Mouse (Mus musculus): ENCODE results near the gene 1110008P14Rik.
"Not testable (repeated sequence)": the region's sequence is repeated elsewhere in the genome, so short reads cannot be mapped to it uniquely, and the experiment has no call there.

1110008P14Rik gene

DNA sequence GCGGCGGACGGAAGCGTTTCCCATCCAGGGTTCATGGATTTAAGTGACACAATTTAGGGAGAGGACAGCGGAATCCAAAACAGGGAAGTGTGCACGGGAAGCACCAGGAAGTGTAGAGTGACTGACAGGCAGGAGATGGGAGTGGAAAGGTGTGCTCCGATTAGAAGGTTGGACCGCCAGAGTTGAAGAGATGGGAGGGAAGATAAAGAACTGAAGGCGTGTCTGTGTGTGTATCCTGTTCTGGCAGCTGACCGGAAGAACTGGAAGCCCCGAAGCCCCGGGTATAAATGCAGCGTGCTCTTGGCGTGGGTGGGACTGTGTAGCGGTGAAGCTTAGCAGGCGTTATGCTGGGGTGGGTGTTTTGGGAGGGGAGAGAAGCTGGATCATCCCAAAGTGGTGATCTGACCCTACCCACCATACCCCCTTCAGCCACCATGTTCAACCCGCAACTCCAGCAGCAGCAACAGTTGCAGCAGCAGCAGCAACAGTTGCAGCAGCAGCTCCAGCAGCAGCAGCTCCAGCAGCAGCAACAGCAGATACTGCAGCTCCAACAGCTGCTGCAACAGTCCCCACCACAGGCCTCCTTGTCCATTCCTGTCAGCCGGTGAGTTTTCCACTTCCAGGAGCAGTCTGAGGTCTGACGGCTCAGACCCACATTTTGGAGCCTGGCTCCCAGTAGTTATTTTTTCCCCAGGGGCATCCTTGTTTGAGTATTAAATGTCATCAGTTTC lies 18.2 kb downstream of the 1110008P14Rik start:
- peak; percentile 50 for DNase-seq (ENCODE audit: low read depth, low spot score)

DNA sequence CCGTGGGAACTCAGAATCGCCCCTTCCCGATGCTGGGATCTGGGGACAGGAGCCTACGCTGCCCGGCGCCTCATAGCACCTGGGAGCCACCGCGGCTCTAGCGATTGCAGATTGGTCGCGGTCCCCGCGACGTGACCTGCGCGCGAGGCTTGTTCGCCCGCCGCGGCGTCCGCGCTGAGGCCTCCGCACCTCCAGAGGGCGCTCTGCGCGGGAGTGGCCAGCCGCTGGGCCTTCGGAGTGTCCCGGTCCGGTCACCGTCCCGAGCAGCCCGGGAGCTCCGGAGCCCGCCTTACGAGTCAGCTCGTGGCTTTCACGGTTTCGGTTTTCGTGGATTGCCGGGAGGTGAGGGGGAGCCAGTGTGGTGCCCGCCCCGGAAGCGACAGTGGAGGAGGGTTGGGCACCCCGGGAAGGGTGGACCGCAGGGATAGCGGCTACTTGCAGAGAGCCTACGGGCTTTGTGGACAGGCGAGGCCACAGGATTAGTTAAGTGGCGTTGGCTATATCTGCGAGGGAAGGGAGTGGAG lies 18.9 kb downstream of the 1110008P14Rik start:
- DNase-seq (ENCODE audit: low read depth, low spot score) = peak; percentile 82

DNA sequence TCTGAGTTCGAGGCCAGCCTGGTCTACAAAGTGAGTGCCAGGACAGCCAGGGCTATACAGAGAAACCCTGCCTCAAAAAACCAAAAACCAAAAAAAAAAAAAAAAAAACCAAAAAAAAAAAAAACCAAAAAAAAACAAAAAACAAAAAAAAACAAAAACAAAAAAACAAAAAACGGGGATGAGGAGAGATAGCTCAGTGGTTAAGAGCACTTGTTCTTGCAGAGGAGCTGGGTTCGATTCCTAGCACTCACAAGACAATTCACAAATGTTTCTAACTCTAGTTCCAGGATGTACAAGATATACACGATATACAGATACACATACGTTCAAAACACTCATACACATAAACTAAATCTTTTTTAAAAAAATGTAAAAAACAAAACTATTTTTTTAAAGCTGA lies 19.5 kb downstream of the 1110008P14Rik start:
- DNase-seq (ENCODE audit: low read depth, low spot score) = not testable (repeated sequence)

DNA sequence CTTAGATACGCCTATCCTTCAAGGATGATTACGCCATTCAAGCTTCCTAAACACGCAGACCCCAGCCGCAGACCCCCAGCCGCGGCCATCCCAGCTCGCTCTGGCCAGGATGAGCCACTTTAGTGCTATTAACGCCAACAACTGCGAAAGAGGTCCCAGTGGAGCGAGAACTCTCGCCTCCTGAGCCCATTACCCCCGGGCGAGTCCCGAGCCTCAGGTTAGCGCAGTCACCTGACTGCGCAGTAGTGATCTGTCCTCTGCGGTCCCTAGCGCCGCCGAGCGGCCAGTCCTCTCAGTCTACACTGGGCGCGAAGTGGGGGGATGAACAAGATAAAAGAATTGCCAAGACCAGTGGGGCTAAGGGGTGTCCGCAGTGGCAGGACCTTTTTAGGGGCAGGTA lies 20.3 kb downstream of the 1110008P14Rik start:
- DNase-seq (ENCODE audit: low read depth, low spot score) = peak; percentile 67

DNA sequence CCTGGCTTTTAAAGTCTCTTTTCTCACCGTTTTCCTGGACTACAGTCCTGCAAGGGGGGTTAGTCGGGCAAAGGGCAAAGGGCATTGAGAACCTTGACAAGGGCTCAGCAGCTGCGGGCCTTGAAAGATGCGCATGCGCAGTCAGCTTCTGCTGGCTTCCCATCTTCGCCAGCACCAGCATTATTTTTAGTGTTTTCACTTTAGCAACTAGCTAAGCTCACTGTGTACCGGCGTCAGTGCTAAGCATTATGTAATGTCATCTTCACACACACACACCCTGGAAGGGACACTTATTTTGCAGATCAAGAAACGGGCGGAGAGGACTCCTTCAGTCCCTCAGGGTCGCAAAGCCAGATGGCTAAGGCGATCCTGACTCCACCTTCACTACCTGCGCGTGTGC lies 21.0 kb downstream of the 1110008P14Rik start:
- peak; percentile 70 for DNase-seq (ENCODE audit: low read depth, low spot score)

DNA sequence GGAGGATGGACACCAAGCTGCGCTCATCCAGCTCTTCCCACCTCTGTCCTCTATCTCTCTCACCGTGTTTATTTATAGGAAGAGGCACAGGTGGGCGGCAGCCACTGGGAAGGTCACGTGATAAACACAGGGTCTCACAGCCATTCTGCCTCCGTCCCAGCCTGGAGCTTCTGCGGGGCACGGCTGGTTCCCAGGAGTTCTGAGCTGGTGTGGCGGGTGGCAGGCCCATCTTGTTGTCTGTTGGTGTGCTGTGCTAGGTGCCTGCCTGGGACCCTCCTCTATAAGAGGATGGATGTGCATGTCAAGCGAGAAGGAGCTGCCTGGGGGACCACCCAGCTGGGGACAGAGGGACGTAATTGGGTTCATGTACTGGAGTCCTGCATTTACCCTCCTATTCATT lies 23.4 kb downstream of the 1110008P14Rik start:
- no peak for DNase-seq (ENCODE audit: low read depth, low spot score)

DNA sequence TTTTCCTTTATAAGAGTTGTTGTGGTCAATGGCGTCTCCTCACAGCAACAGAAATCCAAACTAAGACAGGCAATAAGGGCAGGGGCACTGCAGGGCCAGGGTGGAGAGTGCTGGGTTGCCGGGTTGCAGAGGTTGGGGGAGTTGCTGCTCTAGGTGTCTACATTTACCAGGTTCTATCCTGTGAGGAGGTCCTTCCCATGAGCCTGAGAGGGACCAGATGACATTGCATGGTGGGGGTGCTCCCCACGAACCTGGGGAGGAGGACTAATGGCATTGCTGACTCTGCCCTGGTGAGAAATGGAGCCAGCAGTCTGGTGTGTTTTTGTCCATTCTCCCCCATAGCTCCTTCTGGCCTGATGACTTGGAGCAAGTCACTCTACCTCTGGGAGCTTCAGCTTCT lies 24.0 kb downstream of the 1110008P14Rik start:
- DNase-seq (ENCODE audit: low read depth, low spot score) = no peak

DNA sequence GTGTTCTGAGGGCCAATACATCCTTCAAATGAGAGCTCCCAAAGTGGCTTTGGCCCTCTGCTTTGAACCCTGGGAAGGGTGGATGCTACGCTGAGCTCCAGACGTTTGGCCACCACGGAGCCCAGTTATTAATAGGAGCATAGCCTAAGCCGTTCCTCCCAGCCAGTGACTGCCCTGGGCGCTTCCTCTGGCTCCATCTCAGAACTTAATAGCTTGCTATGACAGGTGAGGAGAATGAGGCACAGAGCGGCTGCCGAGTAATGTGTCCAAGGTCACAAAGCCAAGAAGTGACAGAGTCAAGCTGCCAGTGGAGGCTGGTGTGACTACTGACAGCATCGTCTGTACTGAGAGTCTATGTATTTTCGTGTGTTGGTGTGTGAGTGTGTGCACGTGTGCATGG lies 25.5 kb downstream of the 1110008P14Rik start:
- DNase-seq (ENCODE audit: low read depth, low spot score) = no peak

DNA sequence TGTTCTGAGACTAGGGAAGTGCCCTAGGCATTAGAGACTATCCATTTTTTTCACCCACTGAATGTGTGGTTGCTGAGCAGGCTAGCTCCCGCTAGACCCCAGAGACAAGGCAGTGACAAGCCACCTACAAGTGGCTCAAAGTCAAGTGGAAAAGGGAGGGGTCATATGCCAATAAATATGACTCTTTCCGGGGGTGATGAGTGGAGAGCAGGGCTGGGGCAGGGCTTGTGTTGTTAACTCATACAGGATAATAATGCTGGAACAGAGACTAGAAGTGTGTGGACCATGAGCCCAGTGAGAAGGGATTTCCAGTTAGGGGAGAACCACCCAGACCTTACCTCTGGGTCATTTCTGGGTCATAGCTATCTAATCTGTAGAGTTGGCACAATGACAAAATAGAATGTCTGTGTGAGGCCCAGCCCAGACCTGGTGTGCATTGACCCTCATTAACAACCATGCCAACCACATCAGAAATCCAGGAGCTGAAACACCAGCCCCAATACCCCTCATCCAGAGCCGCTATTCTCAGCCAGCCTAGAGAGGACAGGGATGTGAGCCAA lies 27.3 kb downstream of the 1110008P14Rik start:
- no peak for DNase-seq (ENCODE audit: low read depth, low spot score)

DNA sequence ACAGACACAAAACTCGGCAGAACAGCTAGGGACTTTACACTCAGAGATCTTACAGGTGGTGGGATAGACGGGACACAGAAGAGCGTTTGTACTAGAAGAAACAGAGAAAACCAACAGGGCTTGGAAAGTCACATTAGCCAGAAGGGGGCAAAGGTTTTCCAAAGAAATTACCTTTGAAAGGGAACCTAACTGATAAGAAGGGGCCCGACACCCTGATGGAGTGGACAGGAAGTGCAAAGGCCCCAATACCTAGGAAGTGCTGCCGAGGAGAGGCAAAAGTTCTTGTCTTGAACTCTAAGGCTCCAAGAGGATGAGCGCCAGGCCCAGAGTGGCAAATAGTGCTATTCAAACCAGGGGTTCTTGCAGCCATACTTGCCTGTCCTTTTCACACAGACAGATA lies 27.9 kb downstream of the 1110008P14Rik start:
- DNase-seq (ENCODE audit: low read depth, low spot score) = no peak

DNA sequence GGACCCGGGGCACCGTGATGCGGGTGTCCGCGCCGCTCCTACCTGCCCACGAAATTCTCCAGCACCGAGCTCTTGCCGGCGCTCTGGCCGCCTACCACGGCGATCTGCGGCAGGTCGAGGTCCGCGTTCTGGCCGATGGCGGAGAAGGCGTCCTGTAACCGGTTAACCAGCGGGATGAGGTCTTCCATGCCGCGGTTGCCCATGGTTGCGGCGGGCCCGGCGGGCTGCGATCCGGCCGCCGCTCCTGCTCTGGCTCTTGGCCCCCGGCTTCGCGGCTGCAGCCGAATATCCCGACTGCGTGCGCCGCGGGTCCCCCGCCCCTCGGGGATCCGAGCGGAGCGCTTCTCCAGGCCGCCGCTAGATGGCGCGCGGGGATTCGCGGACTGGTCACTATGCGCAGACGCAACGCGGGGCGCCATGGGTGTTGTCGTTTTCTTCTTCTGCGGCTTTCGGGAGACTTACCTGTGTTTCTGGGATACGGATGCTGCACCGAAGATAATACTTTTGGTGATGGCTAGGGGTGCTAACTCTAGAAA lies 28.7 kb downstream of the 1110008P14Rik start, which contains the start of gene Dnm1:
TSS of gene Dnm1 (minus strand) at position 332 of the 536 bp plus-strand sequence.
- peak; percentile 57 for DNase-seq (ENCODE audit: low read depth, low spot score)

DNA sequence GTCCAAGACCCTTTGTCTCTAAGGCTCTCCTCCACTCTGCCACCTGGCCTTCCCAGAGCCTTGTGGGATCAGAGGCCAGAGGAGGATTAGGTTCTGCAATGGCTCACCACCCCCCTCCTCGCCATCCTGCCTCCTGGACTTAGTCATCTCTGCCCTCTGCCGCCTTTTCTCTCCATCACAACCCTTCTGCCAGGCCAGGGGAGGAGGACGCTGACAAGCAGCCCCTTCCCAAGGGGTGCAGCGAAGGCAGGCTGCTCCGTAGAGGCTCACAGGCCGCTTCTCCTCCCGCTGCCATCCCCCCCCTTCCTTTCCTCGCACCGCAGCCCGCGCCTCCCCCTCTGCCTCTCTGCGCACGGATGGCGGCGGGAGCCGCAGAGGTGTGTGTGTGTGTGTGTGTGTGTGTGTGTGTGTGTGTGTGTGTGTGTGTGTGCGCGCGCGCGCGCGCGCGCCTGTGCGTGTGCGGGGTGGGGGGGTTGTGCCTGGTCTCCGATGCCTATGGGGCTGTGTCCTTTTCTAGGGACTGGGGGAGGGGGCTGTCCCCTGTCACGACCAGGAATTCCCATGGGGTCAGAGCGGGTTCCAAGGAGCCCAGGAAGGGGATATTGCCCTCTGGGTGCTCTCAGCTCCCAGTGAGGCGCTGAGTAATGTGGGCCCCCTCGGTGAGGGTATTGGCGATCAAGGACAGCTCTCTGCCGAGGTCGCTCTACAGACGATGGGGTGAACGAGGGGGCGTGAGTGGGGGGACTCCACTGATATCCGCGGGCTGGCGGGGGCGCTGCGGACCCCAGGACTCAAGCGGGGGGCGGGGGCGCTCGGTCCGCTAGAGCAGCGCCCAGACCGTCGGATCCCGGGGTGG lies 29.4 kb downstream of the 1110008P14Rik start, which contains the start of gene Ciz1:
TSS of gene Ciz1 (plus strand) at position 177 of the 856 bp plus-strand sequence.
- no peak for DNase-seq (ENCODE audit: low read depth, low spot score)

DNA sequence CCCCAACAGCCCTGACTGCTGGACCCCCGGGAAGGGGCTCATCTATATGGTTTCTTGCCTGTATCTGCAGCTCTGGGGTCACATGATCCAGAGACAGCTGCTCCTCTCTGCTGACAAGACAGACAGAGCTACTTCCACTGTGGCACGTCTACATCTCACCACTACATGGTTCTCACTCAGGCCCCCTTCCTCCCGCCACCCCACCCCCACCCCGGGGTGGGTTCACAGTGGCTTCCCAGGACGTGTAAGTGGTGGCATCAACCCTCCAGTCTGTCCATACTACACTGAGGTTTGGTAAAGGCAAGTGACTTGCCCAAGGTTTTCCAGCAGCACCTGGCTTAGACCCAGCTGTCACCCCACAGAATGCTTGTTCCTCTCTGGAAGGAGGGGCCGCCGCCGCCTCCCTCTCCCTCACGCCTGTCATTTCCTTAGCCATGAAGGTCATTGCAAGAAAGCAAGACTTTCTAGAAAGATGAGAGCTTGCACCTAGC lies 30.2 kb downstream of the 1110008P14Rik start:
- no peak for DNase-seq (ENCODE audit: low read depth, low spot score)

DNA sequence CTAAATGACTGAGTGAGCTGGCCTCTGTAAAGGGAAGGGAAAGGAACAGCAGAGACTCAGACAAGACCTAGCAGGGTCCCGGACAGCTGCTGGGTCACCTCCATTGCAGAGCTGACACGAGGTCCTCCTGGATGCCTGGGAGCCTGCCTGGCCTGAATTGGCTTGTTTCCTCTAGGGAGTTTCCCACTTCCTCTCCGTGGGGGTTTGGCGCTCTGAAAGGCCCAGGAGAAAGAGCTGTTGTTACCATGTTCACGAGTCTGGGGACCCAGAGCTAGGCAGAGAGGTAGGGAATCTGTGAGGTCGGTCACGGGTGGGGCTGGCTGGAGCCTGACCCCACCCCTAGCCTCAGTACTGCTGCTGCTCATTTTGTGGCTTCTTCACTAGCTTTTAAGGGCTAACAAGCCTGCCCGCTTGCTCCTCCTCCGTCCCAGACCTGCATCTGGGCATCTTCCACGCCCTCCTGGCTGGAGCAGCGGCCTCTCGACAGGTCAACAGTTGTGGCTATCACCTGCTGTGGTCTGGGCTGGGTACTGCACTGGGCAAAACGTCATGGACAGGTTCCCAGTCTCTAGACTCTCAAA lies 31.2 kb downstream of the 1110008P14Rik start:
- no peak for DNase-seq (ENCODE audit: low read depth, low spot score)

DNA sequence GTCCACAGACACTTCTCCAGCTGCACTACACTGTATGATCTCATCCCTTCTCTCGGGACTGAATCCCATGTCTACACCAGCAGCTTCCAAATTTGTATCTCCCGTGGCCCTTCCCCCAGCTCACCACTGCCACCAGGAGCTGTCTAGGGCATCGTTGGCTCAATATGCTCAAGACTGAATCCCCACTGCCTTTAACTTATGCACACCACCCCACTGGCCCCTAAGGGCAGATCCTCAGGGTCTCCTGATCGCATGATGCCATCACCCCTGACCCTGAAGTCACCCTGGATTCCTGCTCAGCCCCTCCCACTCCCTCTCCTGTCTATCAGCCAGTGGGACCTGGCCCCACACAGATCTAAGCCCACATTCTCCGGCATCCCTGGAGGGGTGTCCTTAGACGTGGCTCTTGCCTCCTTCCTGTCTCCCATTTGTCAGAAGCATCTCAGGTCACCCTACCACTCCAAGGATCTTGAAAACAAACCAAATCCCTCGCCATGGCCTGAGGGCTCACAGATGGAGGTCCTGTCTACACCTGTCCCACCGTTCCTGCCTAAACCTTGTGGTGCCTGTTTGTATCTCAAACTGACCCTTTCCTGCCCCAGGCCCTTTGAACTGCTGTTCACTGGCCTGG lies 32.0 kb downstream of the 1110008P14Rik start:
- DNase-seq (ENCODE audit: low read depth, low spot score) = no peak

DNA sequence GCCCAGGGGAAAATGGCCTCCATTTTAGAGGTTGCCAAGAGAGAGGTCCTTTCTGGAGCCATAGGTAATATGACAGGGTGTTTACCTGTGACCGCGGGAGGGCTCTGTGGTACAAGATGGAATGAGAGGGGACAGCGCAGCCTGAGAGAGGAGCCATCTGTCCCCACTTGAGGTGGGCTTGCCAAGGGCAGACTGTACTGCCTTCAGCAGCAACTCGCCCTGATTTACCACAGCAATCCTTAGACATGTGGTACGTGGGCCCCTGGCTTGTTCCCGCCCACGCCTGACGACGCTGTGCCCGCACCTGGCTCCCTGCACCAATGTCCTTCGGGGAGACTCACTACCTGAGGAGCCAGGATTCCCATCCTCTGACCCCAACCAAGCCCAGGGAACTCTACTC lies 33.4 kb downstream of the 1110008P14Rik start:
- DNase-seq (ENCODE audit: low read depth, low spot score) = no peak

DNA sequence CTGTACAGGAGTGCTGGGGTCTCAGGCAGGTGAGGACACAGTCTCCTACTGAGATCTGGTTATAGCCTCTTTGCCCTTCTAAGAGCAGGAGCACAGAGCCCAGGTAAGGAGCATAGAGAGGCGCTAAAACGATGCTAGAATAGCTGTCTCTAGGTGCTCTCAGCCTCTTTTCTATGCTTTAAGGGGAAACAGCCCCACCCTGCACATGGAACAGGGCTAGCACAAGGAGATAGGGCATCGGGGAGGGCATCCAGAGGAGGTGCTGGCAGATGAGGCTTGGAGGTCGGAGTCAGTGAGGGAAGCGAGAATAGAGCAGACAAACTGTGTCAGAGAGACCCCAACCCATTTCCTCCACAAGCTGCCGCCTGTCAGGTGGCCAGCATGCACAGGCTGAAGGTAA lies 34.7 kb downstream of the 1110008P14Rik start:
- no peak for DNase-seq (ENCODE audit: low read depth, low spot score)

DNA sequence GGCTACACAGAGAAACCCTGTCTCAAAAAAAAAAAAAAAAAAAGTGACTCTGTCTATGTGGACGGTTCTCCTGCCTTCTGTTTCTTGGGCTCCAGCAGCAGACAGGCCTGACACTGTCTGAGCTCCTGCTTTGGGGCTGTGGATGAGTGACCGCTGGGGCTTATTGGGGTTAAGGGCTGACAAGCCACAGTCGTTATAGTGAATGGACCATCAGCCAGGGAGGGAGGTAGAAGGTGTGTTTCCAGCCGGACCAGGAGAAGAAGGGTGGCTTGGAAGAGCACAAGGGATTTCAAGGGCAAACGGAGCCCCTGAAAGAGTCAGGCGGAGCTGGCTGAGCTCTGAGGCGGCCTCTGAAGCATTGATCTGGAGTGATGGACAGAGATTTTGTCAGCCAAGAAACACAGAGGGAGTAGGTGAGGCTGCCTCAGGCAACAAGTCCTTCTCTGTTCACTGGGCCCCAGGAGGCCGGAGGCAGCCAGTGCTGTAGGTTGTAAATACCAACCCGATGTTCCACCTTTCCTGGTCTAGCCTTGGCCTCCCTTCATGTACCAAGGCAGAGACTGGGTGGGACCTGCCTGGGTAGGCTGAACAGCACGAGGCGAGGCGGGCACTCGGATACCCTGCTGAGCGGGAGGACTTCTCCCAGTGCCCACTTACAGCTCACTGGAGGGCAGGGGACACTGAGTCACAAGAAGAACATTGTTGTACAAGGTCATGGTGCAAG lies 37.0 kb downstream of the 1110008P14Rik start:
- no peak for DNase-seq (ENCODE audit: low read depth, low spot score)

DNA sequence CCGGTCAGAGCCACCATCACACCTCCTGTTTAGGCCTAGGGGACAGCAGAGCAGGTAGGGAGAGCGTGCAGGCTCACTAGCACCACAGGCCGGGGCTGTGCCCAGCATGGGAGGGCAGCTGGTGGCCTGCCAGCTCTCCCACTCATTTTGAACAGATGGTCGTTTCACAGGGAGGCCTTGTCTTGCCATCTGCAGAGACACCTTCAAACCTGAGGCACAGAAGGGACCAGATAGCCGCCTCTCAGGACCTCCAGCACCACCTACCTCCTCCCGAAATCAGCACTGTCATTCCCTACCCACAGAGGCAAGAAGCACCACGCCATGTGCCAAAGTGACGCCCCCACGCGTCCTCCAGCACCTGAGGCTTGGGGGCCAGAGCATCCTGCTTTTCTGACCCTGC lies 37.7 kb downstream of the 1110008P14Rik start:
- no peak for DNase-seq (ENCODE audit: low read depth, low spot score)

DNA sequence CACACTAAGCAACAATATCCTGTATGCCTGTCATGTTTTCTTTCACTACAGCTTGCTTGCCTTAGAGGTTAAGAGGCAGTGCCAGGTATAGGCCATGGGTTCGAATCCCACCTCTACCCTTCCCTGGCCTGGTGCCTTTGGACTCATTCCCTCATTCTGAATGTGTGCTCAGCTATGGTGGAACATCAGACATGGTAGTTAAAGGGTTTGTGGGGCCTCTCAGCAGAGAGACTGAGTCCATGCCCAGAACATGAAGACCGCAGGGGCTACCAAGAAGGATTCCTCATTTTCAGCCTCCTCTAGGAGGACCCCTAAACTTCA lies 38.4 kb downstream of the 1110008P14Rik start:
- DNase-seq (ENCODE audit: low read depth, low spot score) = no peak

All from c-Kit-negative CD71-positive TER-119-positive erythroid progenitor cells, embryonic 14.5 days (primary cell).